In genomic region chr8:75133399-75133798, GRCm38 (mm10) we compare ENCODE assay signal across 32 mouse cellular contexts.
"Had no signal": no experiment of that assay in that cellular context is flagged by ENCODE, and none has a peak within 500 bp of the region (broad histone marks: within the 10 kb centered on the region; RNA-seq: fewer than 3 reads in every experiment).

No protein-coding gene starts in this region.

- H3K27ac ChIP-seq: heart, embryonic 10.5 days; heart, embryonic 13.5 days; heart, embryonic 15.5 days; hindbrain, embryonic 10.5 days; hindbrain, embryonic 12.5 days; hindbrain, embryonic 13.5 days; hindbrain, embryonic 14.5 days; hindbrain, embryonic 15.5 days; hindbrain, postnatal 0 days; intestine, embryonic 15.5 days; kidney, embryonic 15.5 days; kidney, postnatal 0 days had no signal

- H3K4me1 ChIP-seq: hindbrain, embryonic 10.5 days; hindbrain, embryonic 12.5 days had no signal

- H3K27me3 ChIP-seq: heart, embryonic 12.5 days; heart, embryonic 13.5 days; heart, embryonic 15.5 days; hindbrain, embryonic 12.5 days; hindbrain, embryonic 13.5 days; hindbrain, embryonic 15.5 days; intestine, embryonic 15.5 days; kidney, embryonic 15.5 days had no signal

- H3K4me3 ChIP-seq: heart, embryonic 10.5 days; heart, embryonic 12.5 days; heart, embryonic 13.5 days; heart, embryonic 15.5 days; hindbrain, embryonic 10.5 days; hindbrain, embryonic 12.5 days; hindbrain, embryonic 13.5 days; hindbrain, embryonic 15.5 days; intestine, embryonic 15.5 days; kidney, embryonic 15.5 days had no signal

- H3K36me3 ChIP-seq: hindbrain, embryonic 15.5 days had no signal

- H3K4me2 ChIP-seq: heart, embryonic 11.5 days; heart, embryonic 12.5 days; heart, embryonic 13.5 days; heart, embryonic 15.5 days; hindbrain, embryonic 12.5 days; hindbrain, embryonic 13.5 days; hindbrain, embryonic 14.5 days; hindbrain, embryonic 15.5 days; intestine, embryonic 15.5 days; kidney, embryonic 15.5 days had no signal

- ATAC-seq: hindbrain, embryonic 16.5 days; hindbrain, postnatal 0 days; inflammation-experienced regulatory T-cells, adult 6 months; intestine, embryonic 15.5 days; intestine, embryonic 16.5 days; intestine, postnatal 0 days had no signal

- DNase-seq: heart, postnatal 10 days; heart, postnatal 14 days; heart, postnatal 36 days; heart, postnatal 4 days; kidney, adult 11 months; kidney, adult 18-20 months; kidney, adult 2 months; kidney, adult 8-10 months; kidney, adult 9 months; kidney, postnatal 10 days; kidney, postnatal 14 days; kidney, postnatal 36 days; kidney, postnatal 4 days; layer of hippocampus, adult 9-11 months had no signal

- H3K9ac ChIP-seq: heart, embryonic 12.5 days; heart, embryonic 13.5 days; heart, embryonic 15.5 days; hindbrain, embryonic 12.5 days; hindbrain, embryonic 13.5 days; hindbrain, embryonic 14.5 days; hindbrain, embryonic 15.5 days; intestine, embryonic 15.5 days; kidney, embryonic 15.5 days had no signal

- H3K9me3 ChIP-seq: heart, embryonic 10.5 days; heart, embryonic 12.5 days; heart, embryonic 13.5 days; heart, embryonic 15.5 days; hindbrain, embryonic 10.5 days; hindbrain, embryonic 12.5 days; hindbrain, embryonic 13.5 days; hindbrain, embryonic 15.5 days; intestine, embryonic 15.5 days; kidney, embryonic 15.5 days had no signal
